Mouse (Mus musculus): ENCODE measurements around the gene Proz. TPM values are rescaled to one million over a fixed set of nuclear protein-coding genes. Genes with fewer than 3 reads are reported as not detected.
A peak's percentile ranks its signal among the peaks of the same experiment; 100 is the strongest.
"Not testable (repeated sequence)": the region's sequence is repeated elsewhere in the genome, so short reads cannot be mapped to it uniquely, and the experiment has no call there.

Proz gene
- total RNA-seq (2021) = not detected
- long read RNA-seq = 0 reads

DNA sequence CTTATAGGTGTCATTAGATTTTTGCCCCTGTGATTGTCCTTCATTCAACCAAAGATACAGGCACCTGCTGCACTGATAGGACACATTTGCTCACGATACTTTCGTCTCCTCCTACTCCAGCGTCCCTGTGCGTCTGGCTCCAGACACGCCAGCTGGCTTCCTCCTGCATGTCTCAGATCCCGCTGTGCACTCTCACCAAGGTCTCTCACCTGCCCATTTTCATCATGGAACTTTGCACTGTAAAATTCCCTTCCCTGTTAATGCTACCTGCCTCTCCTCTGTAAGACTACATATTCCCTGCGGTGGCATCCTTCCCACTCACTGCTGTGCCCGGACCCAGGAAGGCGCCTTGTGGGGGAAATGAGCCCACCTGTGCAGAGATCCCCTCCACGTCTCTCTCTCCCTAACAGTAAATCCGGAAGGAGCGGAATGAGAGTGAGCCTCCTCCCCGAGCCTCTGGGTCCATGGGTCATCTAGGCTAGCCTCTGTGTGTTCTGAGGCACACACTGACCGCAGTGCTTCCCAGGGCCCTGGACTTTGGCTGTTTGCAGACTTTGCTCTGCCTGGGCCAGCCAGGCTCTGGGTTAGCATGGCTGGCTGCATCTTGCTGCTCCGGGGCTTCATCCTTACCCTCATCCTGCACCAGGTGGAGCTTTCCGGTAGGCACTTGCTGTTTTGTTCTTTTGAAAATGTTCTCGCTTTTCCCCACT is at the start of gene Proz:
TSS of gene Proz (plus strand) at position 474 of the 710 bp plus-strand sequence.
- DNase-seq (ENCODE audit: low spot score in 2 of 2) = no peak

DNA sequence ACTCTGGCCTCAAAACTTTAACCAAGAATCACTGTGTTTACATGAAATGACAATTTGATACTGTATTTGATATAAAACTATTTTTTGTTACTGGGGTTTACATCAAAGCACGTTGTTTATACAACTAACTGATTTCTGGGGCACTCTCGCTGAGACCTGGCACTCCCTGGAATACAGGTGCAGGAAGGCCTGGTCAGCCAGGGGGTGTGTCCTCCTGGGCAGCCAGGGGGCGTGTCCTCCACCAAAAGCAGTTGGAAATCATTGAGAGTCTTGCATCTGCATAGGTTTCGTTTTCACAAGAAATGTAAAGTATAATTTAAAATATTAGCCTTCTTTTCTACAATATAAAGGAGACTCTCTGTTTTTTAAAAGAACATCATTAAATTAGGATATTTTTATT is 41.2 kb upstream of the Proz start:
- DNase-seq (ENCODE audit: low spot score in 2 of 2) = no peak

DNA sequence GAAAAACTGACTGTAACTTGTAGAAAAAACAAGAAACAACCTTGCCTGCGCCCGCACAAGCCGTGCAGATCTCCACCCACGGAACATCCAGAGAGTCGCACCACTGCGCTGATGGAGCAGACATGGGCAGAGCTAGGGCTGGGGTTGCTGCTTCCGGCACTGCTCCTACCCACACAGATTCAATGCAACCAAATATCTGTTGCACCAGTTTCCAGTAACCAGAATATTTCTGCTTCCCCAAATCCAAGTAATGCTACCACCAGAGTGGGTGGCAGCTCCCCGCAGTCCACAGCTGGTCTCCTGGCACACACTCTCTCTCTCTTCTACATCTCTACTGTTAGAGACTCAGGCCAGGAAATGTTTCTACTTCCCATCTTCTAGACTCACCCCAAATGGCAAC is 38.9 kb upstream of the Proz start:
- peak; percentile 35 to 74 for DNase-seq (ENCODE audit: low spot score in 2 of 2)

DNA sequence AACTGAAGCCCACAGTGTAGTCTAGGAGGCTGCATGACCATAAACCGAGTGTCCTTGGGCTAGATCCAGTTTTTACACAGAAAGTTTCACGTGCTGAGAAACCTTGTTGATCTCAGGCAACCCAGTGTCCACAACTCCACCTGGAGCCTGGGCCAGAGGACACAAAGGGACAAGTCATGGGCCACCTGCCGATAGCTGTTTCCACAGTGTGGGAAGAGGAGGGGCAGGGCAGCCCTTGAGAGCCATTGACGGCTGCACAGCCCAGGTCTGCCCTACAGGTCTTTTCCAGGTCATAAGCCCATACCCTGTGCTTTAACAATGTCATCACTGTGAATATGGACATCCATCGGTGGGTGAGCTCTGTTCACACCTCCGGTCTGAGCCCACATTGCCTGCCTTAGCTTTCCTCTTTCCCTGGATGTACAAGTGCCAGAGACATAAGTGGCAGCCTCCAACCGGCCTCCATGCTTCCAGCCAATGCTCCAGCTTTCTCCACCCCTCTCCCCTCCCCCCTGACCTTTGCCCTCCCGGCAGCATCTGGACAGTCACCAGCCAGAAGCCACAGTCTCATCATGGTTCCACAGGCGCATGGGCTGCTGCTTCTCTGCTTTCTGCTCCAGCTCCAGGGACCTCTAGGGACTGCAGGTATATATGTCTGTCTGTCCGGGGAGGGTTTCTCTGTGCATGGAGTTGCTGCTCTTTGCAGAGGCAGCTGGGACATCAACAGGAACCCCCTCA is 35.1 kb upstream of the Proz start, which contains the start of gene F7:
TSS of gene F7 (plus strand) at position 548 of the 738 bp plus-strand sequence.
- no peak for DNase-seq (ENCODE audit: low spot score in 2 of 2)

DNA sequence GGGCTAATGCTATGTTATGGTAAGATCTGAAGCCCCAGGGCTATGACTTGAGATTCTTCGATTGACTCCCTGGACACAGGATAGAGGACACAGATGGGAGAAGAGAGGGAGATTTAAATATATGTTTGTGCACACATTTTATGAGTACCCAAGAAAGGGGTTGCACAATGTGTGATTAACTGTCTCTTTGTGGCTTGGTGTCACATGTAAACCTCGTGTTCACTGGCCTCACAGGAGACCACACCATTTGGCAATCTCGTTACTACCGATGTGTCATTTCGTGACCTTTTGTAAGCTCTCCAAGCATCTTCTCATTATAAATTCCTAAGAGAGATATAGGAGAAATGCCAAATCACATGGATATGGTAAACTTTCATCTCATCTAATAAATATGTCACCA is 33.1 kb upstream of the Proz start:
- no peak for DNase-seq (ENCODE audit: low spot score in 2 of 2)

DNA sequence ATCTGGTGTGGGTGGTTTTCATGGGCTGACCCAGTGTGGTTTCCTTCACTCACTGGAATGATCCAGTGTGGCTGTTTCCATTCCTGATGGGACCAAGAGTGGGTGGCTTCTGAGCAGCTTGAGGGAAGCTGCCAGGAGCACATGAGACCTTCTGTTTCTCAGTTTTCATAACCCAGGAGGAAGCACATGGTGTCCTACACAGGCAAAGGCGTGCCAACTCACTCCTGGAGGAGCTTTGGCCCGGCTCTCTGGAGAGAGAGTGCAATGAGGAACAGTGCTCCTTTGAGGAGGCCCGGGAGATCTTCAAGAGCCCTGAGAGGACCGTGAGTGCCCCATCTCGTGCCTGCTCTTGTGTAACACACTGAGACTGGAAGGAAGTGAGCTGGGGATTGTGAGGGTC is 32.2 kb upstream of the Proz start:
- peak; percentile 57 to 78 for DNase-seq (ENCODE audit: low spot score in 2 of 2)

DNA sequence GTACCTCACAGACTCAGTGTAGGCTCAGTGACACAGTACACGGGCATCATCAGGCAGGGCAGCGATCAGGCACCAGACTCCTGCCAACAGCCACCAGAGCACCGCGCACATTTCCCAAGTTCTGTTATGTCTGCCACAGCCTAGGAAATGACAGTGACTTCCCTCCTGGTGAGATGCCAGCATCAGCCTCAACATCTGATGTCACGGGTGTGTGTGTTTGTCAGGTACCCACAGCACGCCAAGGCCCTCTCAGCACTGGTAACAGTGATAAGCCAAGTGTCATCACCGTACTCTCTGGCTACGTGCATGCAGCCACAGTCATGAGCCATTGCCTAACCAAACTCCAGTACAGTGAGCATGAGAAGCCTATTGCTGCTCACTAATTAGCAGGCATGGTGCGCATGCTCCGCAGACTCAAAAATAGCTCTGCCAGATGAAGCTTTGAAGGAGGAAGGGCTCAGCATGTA is 24.3 kb upstream of the Proz start:
- DNase-seq (ENCODE audit: low spot score in 2 of 2) = peak; percentile 45 to 79

DNA sequence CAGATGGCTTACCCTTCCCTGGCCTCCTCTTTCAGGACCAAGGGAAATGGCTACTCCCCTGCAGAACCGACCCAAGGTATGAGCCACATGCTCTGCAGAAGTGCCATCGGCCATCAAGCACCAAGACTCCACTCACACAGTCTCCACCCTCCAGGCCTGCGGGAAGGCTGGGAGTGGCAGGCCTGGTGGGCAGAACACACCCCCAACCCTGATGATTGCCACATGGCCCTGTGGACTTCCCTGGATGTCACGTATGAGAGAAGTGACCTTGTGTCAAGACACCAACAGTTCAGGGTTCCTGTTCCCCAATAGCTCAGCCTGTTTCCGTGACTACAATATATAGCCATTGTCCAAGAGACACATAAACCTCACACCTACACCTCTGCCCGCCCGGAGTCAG is 23.7 kb upstream of the Proz start, which contains the start of gene F10:
TSS of gene F10 (plus strand) at position 294 of the 400 bp plus-strand sequence.
- no peak for DNase-seq (ENCODE audit: low spot score in 2 of 2)

DNA sequence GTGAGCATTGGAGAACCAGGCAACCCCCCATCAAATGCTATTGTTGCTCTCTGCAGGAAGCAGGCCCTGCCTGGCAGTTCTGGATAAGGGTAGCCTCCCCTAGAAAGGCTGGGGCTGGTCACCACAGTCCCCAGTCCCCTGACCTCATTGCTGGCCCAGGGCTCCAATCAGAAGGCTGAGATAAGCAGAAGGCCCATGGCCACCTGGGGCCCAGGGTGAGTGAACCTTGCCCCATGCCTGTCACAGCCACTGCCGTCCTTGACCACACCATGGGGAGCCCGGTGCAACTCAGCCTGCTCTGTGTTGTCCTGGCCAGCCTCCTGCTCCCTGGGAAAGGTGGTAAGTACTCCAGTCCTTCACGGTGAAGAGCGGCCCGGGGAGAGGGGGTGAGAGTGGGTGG is 23.1 kb upstream of the Proz start:
- no peak for DNase-seq (ENCODE audit: low spot score in 2 of 2)

DNA sequence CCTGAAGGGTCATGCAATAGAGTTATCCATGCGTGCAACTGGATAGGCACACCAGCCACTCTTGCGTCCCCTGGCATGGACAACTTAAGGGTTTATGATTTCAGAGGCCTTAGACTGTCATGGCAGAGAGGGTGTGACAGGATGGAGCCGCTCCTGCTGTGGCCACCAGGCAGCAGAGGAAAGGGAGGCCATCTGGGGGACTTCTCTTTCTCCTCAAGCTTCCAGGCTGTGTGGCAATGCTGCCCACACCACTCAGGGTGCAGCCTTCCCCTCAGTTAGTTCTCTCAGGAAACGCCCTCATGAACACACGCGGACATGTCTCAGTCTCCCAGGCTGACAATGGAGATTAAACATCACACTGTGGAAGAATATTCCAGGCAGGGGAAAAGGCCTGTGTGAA is 21.7 kb upstream of the Proz start:
- no peak for DNase-seq (ENCODE audit: low spot score in 2 of 2)

DNA sequence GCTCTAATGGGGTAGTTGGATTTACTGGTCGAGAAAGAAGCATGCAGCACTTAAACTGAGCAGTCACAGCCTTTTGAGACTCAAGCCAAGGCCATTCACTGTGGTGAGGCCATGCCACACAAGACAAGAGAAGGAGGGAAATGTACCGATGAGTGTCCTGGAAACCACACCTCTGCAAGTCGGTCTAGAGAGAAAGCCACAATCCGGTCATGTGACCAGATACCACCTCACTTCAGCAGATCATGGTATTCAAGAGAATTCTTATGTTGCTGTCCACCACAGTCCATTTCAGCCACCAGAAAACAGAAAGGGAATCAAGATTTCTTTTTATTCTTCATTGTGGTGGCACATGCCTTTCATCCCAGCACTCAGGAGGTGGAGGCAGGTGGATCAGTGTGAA is 19.3 kb upstream of the Proz start:
- DNase-seq (ENCODE audit: low spot score in 2 of 2) = no peak

DNA sequence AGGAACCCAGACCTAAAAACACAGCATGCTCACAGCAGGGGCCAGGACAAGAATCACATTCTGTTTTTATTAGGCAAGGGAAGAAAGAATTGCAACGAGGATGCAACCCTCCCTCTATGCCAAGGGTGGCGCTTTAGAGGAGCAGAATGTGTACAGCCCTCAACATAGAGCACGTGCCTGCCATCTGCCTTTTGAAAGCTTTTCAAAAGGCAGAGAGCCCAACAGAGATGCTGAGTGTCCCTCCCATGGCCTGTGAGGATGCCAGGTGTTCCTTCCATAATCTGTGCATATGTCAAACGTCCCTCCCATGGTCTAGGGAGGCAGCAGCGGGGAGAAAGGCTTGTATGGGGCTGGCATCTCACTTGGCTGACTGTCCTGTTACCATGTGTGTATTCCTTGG is 13.1 kb upstream of the Proz start:
- no peak for DNase-seq (ENCODE audit: low spot score in 2 of 2)

DNA sequence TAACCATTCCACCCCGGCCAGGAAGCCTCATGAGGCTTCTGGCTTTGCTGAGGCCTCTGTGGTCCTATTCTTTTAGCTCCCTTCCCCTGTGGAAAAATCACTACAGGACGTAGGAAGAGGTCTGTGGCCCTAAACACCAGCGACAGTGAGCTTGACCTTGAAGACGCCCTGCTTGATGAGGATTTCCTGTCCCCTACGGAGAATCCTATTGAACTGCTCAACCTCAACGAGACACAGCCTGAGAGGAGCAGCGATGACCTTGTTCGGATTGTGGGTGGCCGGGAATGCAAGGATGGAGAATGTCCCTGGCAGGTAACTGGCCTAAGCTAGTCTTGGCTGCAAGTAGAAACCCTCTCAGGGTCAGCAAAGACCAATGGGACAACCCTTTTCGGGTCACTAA is 10.2 kb upstream of the Proz start:
- no peak for DNase-seq (ENCODE audit: low spot score in 2 of 2)

DNA sequence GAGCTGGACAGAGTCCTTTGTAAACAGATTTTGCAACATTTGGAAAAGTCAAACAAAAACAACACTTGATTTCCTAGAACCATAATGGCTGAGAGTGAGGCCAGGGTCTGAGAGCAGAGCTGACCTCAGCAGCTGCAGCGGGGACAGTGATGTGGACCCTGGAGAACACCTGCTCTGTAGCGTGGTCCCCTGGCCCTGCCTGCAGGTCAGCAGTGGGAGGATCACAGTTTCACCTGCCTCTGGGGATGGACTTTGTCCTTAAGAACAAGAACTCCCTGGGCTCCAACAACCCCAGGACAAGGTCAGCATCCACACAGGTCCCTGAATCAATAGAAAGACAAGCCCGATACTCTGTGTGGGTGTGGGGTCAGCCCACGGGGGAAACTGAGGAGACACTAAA is 3.4 kb upstream of the Proz start:
- DNase-seq (ENCODE audit: low spot score in 2 of 2) = no peak

DNA sequence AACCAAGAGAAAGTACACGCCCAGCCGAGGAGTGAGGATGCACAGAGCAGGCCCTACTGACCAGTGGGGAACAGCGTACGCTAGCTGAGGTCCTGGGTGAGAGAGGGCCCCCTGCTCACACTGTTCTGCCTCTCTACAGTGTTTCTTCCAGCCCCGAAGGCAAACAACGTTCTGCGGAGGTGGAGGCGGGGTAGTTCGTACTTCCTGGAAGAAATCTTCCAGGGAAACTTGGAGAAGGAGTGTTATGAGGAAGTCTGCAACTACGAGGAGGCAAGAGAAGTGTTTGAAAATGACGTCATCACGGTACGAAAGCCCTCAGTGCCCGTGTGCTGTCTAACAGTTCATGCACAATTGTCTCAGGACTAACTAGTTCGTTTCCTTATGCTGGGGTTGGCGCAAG is 2.4 kb downstream of the Proz start:
- DNase-seq (ENCODE audit: low spot score in 2 of 2) = no peak

DNA sequence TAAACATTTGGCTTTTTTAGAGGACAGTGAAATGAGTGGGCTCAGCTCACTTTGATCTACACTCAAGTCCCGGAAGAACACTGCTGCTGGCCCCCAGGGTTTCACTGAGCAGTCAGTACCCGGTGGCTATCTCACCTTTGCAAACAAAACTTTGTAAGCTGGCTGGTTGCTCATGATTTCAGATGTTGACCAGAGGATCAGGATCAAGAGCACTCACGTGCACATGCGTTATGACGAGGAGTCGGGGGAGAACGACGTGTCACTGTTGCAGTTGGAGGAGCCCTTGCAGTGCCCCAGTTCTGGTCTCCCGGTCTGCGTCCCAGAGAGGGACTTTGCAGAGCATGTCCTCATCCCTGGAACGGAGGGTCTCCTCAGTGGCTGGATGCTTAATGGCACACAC is 12.5 kb downstream of the Proz start:
- no peak for DNase-seq (ENCODE audit: low spot score in 2 of 2)

DNA sequence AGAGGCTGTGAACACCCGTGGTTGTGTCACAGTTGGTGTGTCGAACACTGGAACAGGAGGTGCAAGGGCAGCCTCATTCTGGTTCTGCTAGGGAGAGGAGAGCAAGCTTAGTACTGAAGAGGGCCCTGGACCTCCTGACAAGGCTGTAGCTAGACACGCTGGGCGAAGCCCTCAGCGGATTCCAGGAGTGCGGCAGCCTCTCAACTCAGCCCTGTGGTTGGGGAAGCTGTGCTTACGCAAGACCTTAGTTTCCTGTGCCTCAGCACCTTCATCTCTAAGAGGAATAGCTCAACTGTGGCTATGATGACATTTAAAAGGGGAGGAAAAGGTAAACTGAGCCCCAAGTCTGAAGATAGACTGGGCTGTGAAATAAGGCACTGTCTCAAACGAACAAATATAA is 14.3 kb downstream of the Proz start:
- no peak for DNase-seq (ENCODE audit: low spot score in 2 of 2)

DNA sequence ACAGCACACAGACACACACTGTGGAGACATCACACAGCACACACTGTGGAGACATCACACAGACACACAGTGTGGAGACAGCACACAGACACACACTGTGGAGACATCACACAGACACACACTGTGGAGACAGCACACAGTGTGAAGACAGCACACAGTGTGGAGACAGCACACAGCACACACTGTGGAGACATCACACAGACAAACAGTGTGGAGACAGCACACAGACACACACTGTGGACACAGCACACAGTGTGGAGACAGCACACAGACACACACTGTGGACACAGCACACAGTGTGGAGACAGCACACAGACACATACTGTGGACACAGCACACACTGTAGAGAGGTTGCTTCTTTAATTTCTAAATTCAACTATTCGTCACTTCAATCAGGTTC is 14.9 kb downstream of the Proz start:
- DNase-seq (ENCODE audit: low spot score in 2 of 2) = not testable (repeated sequence)

DNA sequence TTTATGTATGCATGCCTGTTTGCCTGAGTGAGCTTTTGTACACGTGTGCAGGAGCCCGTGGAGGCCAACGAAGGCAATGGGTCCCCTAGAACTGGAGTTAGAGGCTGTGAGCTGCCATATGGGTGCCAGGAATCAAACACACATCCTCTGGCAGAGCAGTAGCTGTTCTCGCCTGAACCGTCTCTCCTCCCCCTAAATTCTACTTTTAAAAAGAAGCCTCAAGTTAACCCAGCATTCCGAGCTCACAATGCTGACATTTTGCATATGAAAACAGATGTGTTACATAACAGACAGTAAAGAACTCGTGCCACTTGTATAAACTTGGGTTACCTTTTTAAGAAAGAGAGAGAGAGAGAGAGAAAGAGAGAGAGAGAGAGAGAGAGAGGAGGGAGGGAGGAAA is 16.8 kb downstream of the Proz start:
- no peak for DNase-seq (ENCODE audit: low spot score in 2 of 2)

DNA sequence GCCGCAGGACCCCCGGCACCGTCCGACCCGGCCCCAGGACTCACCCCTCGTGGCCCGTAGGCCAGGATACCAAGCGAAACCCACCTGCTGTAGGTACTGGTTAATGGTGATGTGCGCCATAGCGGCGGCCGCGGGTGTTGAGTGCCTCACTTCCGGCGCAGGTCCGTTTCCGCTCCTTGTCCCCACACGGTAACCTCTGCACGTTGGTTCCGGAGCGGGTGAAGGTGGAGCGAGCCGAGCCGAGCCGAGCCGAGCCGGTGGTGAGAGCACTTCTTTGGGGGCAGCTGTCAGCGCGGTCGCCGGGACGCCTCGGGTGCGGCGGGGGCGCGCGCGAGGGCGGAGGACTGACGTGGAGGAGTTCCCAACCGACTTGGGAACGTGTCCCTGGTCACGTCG is 44.0 kb downstream of the Proz start:
- peak; percentile 83 to 92 for DNase-seq (ENCODE audit: low spot score in 2 of 2)

DNA sequence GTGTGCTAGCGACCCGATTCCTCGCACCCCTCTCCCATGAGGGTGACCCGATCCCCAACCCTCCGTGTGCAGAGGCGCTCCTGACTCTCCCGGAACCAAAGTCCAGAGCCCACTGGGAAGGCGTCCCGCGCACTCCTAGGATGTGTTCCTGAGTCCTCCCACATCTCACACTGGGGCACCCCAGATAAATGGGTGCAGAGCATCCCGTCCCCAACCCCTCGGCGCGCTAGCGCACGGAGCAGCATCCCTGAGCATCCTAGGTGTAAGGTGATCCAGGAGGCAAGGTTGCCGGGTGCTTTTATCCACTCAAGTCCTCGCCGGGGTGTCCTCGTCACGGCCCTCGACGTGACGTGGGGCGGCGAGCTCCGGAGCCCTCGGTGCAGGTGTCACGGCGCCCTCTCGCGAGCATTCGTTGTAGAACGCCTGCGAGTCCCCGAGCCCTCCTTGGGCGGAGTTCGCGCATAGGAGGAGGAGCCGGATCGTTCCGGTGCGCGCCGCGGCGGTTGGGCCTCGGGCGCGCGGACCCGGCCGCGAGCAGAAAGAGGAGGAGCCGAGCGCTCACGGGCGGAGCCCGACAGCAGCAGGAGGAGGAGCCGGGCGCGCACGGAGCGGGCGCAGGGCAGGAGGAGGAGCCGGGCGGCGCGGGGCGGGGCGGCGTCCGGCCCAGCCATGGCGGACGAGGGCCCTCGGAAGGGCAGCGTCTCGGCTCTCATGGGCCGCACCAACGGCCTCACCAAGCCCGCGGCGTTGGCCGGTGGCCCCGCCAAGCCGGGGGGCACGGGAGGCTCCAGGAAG is 44.6 kb downstream of the Proz start, which contains the start of the genes Pcid2 and Cul4a:
TSS of gene Pcid2 (minus strand) at position 373 of the 795 bp plus-strand sequence.
TSS of gene Cul4a (plus strand) at position 535 of the 795 bp plus-strand sequence.
- peak; percentile 96 to 98 for DNase-seq (ENCODE audit: low spot score in 2 of 2)
